Mouse (Mus musculus) ES-E14 (cell line): ENCODE data around the gene Zbp1. TPM values are rescaled to one million over a fixed set of nuclear protein-coding genes. Genes with fewer than 3 reads are reported as not detected.

Source experiments
- DNase-seq: peaks from one replicate; pipeline ENCODE4 v3.0.0-alpha.2; 2013; ENCODE audit warnings: low read depth, low spot score
- H3K27ac ChIP-seq: 2 replicates; pipeline ENCODE4 v1.5.1; 2012; ENCODE audit warnings: low read depth, mild to moderate bottlenecking, low read length, moderate library complexity, mixed read lengths; ENCODE audit not compliant: poor library complexity, insufficient read depth, severe bottlenecking
- H3K36me3 ChIP-seq: 2 replicates; pipeline ENCODE4 v1.6.1; 2012; ENCODE audit warnings: mild to moderate bottlenecking, low read length, moderate library complexity, mixed read lengths; ENCODE audit not compliant: control insufficient read depth, poor library complexity, insufficient read depth, severe bottlenecking
- H3K4me1 ChIP-seq, 2 experiments: fragments of 150-350 bp in 1 of 2; sonication (generic) in 1 of 2; 2 replicates each; pipeline ENCODE4 v1.6.1; 2012; ENCODE audit warnings: low read length in 2 of 2, mild to moderate bottlenecking in 1 of 2, mixed read lengths in 1 of 2; ENCODE audit not compliant: control insufficient read depth in 2 of 2, insufficient read depth in 2 of 2, poor library complexity in 1 of 2
- H3K4me3 ChIP-seq, 2 experiments: fragments of 150-350 bp in 1 of 2; sonication (generic) in 1 of 2; 2 replicates each; pipeline ENCODE4 v1.5.1; 2012; ENCODE audit warnings: low read length in 2 of 2, low read depth in 1 of 2, mild to moderate bottlenecking in 1 of 2, mixed read lengths in 1 of 2; ENCODE audit not compliant: insufficient read depth in 1 of 2, poor library complexity in 1 of 2, severe bottlenecking in 1 of 2
- H3K9ac ChIP-seq: 2 replicates; pipeline ENCODE4 v1.6.1; 2012; ENCODE audit warnings: low read depth, mild to moderate bottlenecking, low read length, mixed read lengths; ENCODE audit not compliant: poor library complexity, insufficient read depth, severe bottlenecking
- H3K9me3 ChIP-seq: fragments of 150-350 bp; sonication (generic); 2 replicates; pipeline ENCODE4 v1.6.1; 2012; ENCODE audit warnings: low read depth, mild to moderate bottlenecking, low read length; ENCODE audit not compliant: control insufficient read depth, insufficient read depth
- CHD2 ChIP-seq: IDR thresholded peaks from 2 replicates; pipeline ENCODE4 v1.6.1; 2014; ENCODE audit warnings: mild to moderate bottlenecking, low read depth, low read length, inconsistent platforms
- HCFC1 ChIP-seq: IDR thresholded peaks from 2 replicates; pipeline ENCODE4 v1.6.1; 2012; ENCODE audit warnings: low read length, inconsistent platforms, borderline replicate concordance; ENCODE audit not compliant: insufficient read depth
- MAFK ChIP-seq: IDR thresholded peaks from 2 replicates; pipeline ENCODE4 v1.6.1; 2014; ENCODE audit warnings: mild to moderate bottlenecking, low read depth, low read length, inconsistent platforms; ENCODE audit not compliant: insufficient read depth
- ZC3H11A ChIP-seq: IDR thresholded peaks from 2 replicates; pipeline ENCODE4 v1.6.1; 2012; ENCODE audit warnings: low read depth, mild to moderate bottlenecking, inconsistent platforms, low read length, borderline replicate concordance
- ZNF384 ChIP-seq: IDR thresholded peaks from 2 replicates; pipeline ENCODE4 v1.6.1; 2012; ENCODE audit warnings: low read depth, low read length, inconsistent platforms
- in situ Hi-C, 2 experiments: fragments of 600-800 bp; cut with MboI; formaldehyde crosslinking; loops; one replicate each; pipeline ENCODE4 v1.15.1; 2025; ENCODE audit warnings: low sequenced_read_pairs in 2 of 2, inconsistent platforms in 1 of 2; ENCODE audit not compliant: unreplicated experiment in 2 of 2
- total RNA-seq: library from RNA; depleted of rRNA; stranded (reverse); fragments of 300-350 nt; gene quantifications from 2 replicates; pipeline ENCODE4 v1.2.3, GENCODE M21; 2012

The Zbp1 gene
- total RNA-seq, 1 experiment = 0.67 TPM

DNA sequence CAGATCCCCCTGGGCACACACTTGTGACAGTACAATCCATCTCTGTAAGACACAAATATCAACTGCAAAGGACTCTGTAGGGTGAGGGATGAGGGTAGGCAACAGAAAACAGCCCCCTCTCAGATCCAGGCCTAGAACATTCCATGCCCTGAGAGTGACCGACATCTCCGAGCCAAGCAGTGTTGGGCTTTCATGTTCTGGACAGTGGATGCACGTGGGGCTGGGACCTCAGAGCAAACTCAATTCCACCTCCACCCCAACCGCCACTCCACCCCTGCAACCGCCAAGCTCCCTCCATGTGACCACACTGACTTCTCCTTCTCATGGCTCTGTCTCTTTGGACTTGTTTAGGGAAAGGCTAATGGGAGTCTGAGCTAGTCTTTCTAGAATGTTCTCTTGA lies 46.8 kb downstream of the Zbp1 start:
- H3K4me1 ChIP-seq = peaks cover 0 to 5% of the 10 kb centered on the region in 2 experiments; a peak in 1 of 4 replicates
- in situ Hi-C loops = no loop called here
- no peaks in the 10 kb centered on the region for H3K9me3 ChIP-seq
- no peak overlapping the region for H3K4me3 ChIP-seq
- H3K27ac ChIP-seq = no peak overlapping the region
- DNase-seq = no peak
- no peaks in the 10 kb centered on the region for H3K36me3 ChIP-seq
- H3K9ac ChIP-seq = no peak overlapping the region
- TF ChIP-seq CHD2 = no peak
- no peak for TF ChIP-seq HCFC1
- TF ChIP-seq ZNF384 = no peak
- no peak for TF ChIP-seq ZC3H11A
- TF ChIP-seq MAFK = no peak

DNA sequence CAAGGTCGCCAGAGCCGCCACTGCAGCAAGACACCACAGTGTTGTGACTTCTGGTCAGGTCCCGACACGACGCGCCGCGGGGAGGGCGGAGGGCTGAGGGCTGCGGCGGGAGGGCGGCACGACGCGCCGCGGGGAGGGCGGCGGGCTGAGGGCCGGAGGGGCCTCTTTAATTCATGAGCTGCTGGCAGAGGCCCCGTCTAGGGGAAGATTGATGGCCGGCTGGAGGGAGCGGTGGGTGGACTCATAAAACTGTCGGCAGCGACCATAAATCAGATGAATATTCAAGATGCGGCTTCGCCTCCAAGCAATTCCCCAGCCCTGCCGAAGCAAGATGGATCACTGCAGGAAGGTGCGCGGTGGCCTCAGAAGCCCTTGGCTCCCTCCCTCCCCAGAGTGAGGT lies 47.3 kb downstream of the Zbp1 start:
- Histone ChIP-seq H3K4me3 (peak overlapping the region in 1 of 2 experiments; percentile 35; a peak in 1 of 4 replicates), H3K27ac (no peak overlapping the region), H3K36me3 (no peaks in the 10 kb centered on the region), H3K9me3 (no peaks in the 10 kb centered on the region), H3K9ac (no peak overlapping the region), H3K4me1 (peaks cover 0 to 5% of the 10 kb centered on the region in 2 experiments; a peak in 1 of 4 replicates)
- in situ Hi-C loops = no loop called here
- DNase-seq = no peak
- no peak for TF ChIP-seq MAFK
- TF ChIP-seq CHD2 = no peak
- no peak for TF ChIP-seq HCFC1
- no peak for TF ChIP-seq ZC3H11A
- TF ChIP-seq ZNF384 = no peak

DNA sequence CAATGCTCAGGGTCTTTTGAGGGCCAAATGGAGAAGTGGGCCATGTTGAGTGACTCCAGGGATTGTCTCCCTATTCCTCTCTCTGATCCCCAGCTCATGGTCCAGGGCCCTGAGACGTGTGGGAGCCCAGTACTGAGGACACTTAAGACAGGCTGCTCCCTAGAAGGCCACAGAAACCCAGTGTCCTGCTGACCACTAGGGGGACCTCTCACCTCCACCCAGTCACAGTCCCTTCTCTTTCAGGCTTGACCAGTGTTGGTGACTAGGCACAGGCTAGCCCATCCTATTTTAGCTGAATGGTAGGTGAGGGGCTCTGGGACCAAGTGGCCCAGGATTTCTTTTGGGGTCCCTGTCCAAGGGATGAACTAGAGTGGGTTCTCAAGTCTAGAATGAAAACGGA lies 48.0 kb downstream of the Zbp1 start:
- in situ Hi-C loops = no loop called here
- H3K4me1 ChIP-seq = peaks cover 0 to 5% of the 10 kb centered on the region in 2 experiments; a peak in 1 of 4 replicates

DNA sequence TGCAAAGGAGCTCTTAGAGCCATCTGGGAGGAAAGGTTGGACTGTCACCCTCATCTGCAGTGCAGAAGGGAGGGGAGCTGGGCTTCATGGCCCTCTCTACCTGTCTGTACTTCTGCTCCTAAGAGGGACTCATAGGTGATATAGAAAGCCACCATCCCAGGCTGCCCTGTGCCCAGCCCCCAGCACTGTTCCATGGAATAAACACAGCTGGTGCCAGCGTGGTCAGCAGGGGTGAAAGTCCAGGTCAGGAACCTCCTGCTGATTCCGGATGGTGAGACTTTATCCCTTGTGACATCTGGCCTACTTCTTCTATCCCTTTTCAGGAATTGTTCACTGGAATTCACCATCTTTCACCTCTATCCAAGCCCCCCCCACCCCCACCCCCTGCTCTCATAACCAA lies 48.6 kb downstream of the Zbp1 start:
- Histone ChIP-seq H3K27ac (no peak overlapping the region), H3K4me1 (peaks cover 0 to 5% of the 10 kb centered on the region in 2 experiments; a peak in 1 of 4 replicates), H3K9ac (no peak overlapping the region), H3K4me3 (no peak overlapping the region), H3K36me3 (no peaks in the 10 kb centered on the region), H3K9me3 (no peaks in the 10 kb centered on the region)
- TF ChIP-seq ZNF384 = no peak
- TF ChIP-seq MAFK = no peak
- no peak for TF ChIP-seq CHD2
- in situ Hi-C loops = no loop called here
- DNase-seq = no peak

More for the DNA sequence above, 48.0 kb downstream of the Zbp1 start:
- no peaks in the 10 kb centered on the region for H3K36me3 ChIP-seq
- H3K9ac ChIP-seq = no peak overlapping the region
- H3K9me3 ChIP-seq = no peaks in the 10 kb centered on the region
- no peak overlapping the region for H3K4me3 ChIP-seq
- H3K27ac ChIP-seq = no peak overlapping the region
- TF ChIP-seq ZC3H11A (peak; percentile 8; the same call in 1 of the 2 replicates), MAFK (no peak)
- DNase-seq = no peak

DNA sequence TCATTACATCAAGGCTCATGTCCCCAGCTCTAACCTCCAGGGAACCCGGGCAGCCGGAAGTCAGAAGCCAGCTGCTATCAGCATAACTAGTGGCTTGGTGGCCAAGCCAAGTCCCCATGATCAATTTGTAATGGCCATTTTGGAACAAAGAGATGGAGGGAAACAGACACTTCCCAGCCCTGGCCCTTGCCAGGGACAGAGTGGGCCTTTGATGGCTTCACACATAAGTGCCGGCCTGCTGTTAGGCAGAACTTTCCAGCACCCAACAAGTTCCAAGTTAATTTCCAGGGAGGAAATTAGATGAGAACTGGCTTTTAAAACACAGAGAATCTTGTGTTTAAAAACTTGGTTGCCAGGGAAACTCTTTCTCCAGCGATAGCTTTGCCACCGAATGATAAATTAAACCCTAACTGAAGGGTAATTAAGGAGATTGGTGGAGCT lies 50.3 kb downstream of the Zbp1 start:
- H3K9me3 ChIP-seq = no peaks in the 10 kb centered on the region
- no peaks in the 10 kb centered on the region for H3K36me3 ChIP-seq
- no peak for TF ChIP-seq ZNF384
- no peak for TF ChIP-seq CHD2
- no peak for TF ChIP-seq ZC3H11A
- peaks cover 0 to 5% of the 10 kb centered on the region in 2 experiments; a peak in 1 of 4 replicates for H3K4me1 ChIP-seq
- H3K9ac ChIP-seq = no peak overlapping the region
- H3K27ac ChIP-seq = no peak overlapping the region
- DNase-seq = no peak
- H3K4me3 ChIP-seq = no peak overlapping the region
- in situ Hi-C loops = no loop called here
